In genomic region chr3:152925364-152925763, GRCm38 (mm10) we compare ENCODE assay signal across 21 mouse cellular contexts. TPM values are rescaled to one million over a fixed set of nuclear protein-coding genes. Genes with fewer than 3 reads are reported as not detected.
DNase-seq lines count a peak whose midpoint lies in the region; ATAC-seq lines count a peak whose summit lies in the region.
"Had no signal": no experiment of that assay in that cellular context is flagged by ENCODE, and none has a peak within 500 bp of the region (broad histone marks: within the 10 kb centered on the region; RNA-seq: fewer than 3 reads in every experiment).

No protein-coding gene starts in this region.

- no peak overlapping the region for H3K27ac ChIP-seq in liver, embryonic 11.5 days (ENCODE audit: low read depth, low read length)
- no peak overlapping the region for H3K27ac ChIP-seq in liver, embryonic 15.5 days (replicated peaks)
- no peak overlapping the region for H3K27ac ChIP-seq in heart, embryonic 11.5 days (ENCODE audit: low read depth, low read length)
- H3K27ac ChIP-seq: embryonic facial prominence, embryonic 13.5 days; forebrain, embryonic 12.5 days; heart, embryonic 15.5 days; hindbrain, embryonic 14.5 days had no signal

- peak; percentile 71 for ATAC-seq in common myeloid progenitor, adult 5-6 weeks (replicated peaks; ENCODE audit: low read depth, poor library complexity, severe bottlenecking)
- ATAC-seq in liver, embryonic 11.5 days (replicated peaks; ENCODE audit: low FRiP score): peak; percentile 69
- peak; percentile 37; the same call in 1 of the 2 replicates for ATAC-seq in liver, embryonic 15.5 days (ENCODE audit: insufficient read depth)
- peak; percentile 87 for ATAC-seq in megakaryocyte-erythroid progenitor cell, adult 5-6 weeks (replicated peaks; ENCODE audit: low FRiP score, low TSS enrichment, poor library complexity, severe bottlenecking)
- ATAC-seq in heart, embryonic 11.5 days (replicated peaks; ENCODE audit: insufficient number of reproducible peaks, low FRiP score, low TSS enrichment): no peak
- ATAC-seq: forebrain, embryonic 16.5 days had no signal

- DNase-seq in liver, embryonic 11.5 days (ENCODE audit: low spot score): no peak
- no peak for DNase-seq in cerebellum, adult 9-10 months
- DNase-seq in right cerebral cortex, postnatal 25 days: no peak
- DNase-seq: adrenal gland, adult 8-10 months; adrenal gland, postnatal 36 days; cerebellum, adult 11 months; cerebellum, adult 8-10 months; cerebellum, postnatal 25 days; gastrocnemius, postnatal 14 days; heart, adult 11 months; heart, postnatal 14 days had no signal

- H3K4me1 ChIP-seq in liver, embryonic 11.5 days (replicated peaks; ENCODE audit: control insufficient read depth, insufficient read depth, low read length): peaks cover 31% of the 10 kb centered on the region
- peaks cover 17% of the 10 kb centered on the region for H3K4me1 ChIP-seq in liver, embryonic 15.5 days (replicated peaks)
- peaks cover 6% of the 10 kb centered on the region for H3K4me1 ChIP-seq in heart, embryonic 11.5 days (ENCODE audit: control insufficient read depth, insufficient read depth, low read length)

- no peaks in the 10 kb centered on the region for H3K36me3 ChIP-seq in liver, embryonic 11.5 days (ENCODE audit: control insufficient read depth, insufficient read depth, low read length)
- no peaks in the 10 kb centered on the region for H3K36me3 ChIP-seq in liver, embryonic 15.5 days (replicated peaks)
- H3K36me3 ChIP-seq in heart, embryonic 11.5 days (ENCODE audit: control insufficient read depth, insufficient read depth, low read length): no peaks in the 10 kb centered on the region
- H3K36me3 ChIP-seq: embryonic facial prominence, embryonic 13.5 days; forebrain, embryonic 12.5 days; heart, embryonic 15.5 days had no signal

- no peak overlapping the region for H3K4me2 ChIP-seq in liver, embryonic 11.5 days
- H3K4me2 ChIP-seq in liver, embryonic 15.5 days: no peak overlapping the region
- H3K4me2 ChIP-seq in heart, embryonic 11.5 days: no peak overlapping the region
- H3K4me2 ChIP-seq: embryonic facial prominence, embryonic 13.5 days; forebrain, embryonic 12.5 days; heart, embryonic 15.5 days; hindbrain, embryonic 14.5 days had no signal

- H3K9me3 ChIP-seq in liver, embryonic 11.5 days (ENCODE audit: control insufficient read depth, low read length): no peaks in the 10 kb centered on the region
- no peaks in the 10 kb centered on the region for H3K9me3 ChIP-seq in liver, embryonic 15.5 days (replicated peaks)
- H3K9me3 ChIP-seq in heart, embryonic 11.5 days (replicated peaks; ENCODE audit: control insufficient read depth, low read length): no peaks in the 10 kb centered on the region
- H3K9me3 ChIP-seq: embryonic facial prominence, embryonic 13.5 days; forebrain, embryonic 12.5 days; heart, embryonic 15.5 days had no signal

- no peaks in the 10 kb centered on the region for H3K27me3 ChIP-seq in liver, embryonic 11.5 days (replicated peaks; ENCODE audit: control insufficient read depth, insufficient read depth, low read length)
- no peaks in the 10 kb centered on the region for H3K27me3 ChIP-seq in liver, embryonic 15.5 days
- 0 out of 2 replicates have a peak, but pooled peaks cover 2% of the 10 kb centered on the region for H3K27me3 ChIP-seq in heart, embryonic 11.5 days (ENCODE audit: control insufficient read depth, insufficient read depth, low read length)
- H3K27me3 ChIP-seq: embryonic facial prominence, embryonic 13.5 days; heart, embryonic 15.5 days had no signal

- H3K4me3 ChIP-seq in liver, embryonic 11.5 days (ENCODE audit: low read depth, low read length): no peak overlapping the region
- no peak overlapping the region for H3K4me3 ChIP-seq in liver, embryonic 15.5 days (replicated peaks)
- H3K4me3 ChIP-seq in heart, embryonic 11.5 days (ENCODE audit: low read depth, low read length): no peak overlapping the region
- H3K4me3 ChIP-seq: embryonic facial prominence, embryonic 13.5 days; forebrain, embryonic 12.5 days; heart, embryonic 15.5 days had no signal

- no peak overlapping the region for H3K9ac ChIP-seq in liver, embryonic 11.5 days (ENCODE audit: low read depth, low read length)
- no peak overlapping the region for H3K9ac ChIP-seq in liver, embryonic 15.5 days
- H3K9ac ChIP-seq in heart, embryonic 11.5 days (ENCODE audit: low read depth, low read length): no peak overlapping the region
- H3K9ac ChIP-seq: embryonic facial prominence, embryonic 13.5 days; forebrain, embryonic 12.5 days; heart, embryonic 15.5 days; hindbrain, embryonic 14.5 days had no signal

- WGBS in liver, embryonic 11.5 days: 49% methylated on average over 8 of the region's 8 CpGs
- 20% methylated on average over 8 of the region's 8 CpGs for WGBS in liver, embryonic 15.5 days (ENCODE audit: insufficient replicate concordance)
- 69% methylated on average over 8 of the region's 8 CpGs for WGBS in heart, embryonic 11.5 days (ENCODE audit: insufficient replicate concordance)

RNA-seq across cellular contexts. Expression of gene St6galnac5, which starts 56.7 kb away (rescaled TPM):
- not detected in 2 replicates for total RNA-seq in common myeloid progenitor, adult 5-6 weeks (2017)
- polyA plus RNA-seq in liver, embryonic 11.5 days (2014; fragmentation: Nextera tagmentation; extraction: Ambion mirVana): 0.43 and 0.66 TPM in 2 replicates
- polyA plus RNA-seq in liver, embryonic 15.5 days (2015; fragmentation: Nextera tagmentation; extraction: Ambion mirVana): 0.02 and 0.03 TPM in 2 replicates
- not detected in 2 replicates for total RNA-seq in megakaryocyte-erythroid progenitor cell, adult 5-6 weeks (2014; fragmentation: Nextera tagmentation)
- total RNA-seq in megakaryocyte-erythroid progenitor cell, adult 5-6 weeks (2017): 0.23 TPM in 1 of 2 replicates, not detected in the other
- 1.1 and 1.6 TPM in 2 replicates for polyA plus RNA-seq in heart, embryonic 11.5 days (2014; fragmentation: Nextera tagmentation; extraction: Ambion mirVana)
- total RNA-seq: heart, postnatal 14 days; hematopoietic stem cell, adult 5-6 weeks had no signal
